Comparison of ENCODE assay signal across 7 mouse cellular contexts in the genomic region with DNA sequence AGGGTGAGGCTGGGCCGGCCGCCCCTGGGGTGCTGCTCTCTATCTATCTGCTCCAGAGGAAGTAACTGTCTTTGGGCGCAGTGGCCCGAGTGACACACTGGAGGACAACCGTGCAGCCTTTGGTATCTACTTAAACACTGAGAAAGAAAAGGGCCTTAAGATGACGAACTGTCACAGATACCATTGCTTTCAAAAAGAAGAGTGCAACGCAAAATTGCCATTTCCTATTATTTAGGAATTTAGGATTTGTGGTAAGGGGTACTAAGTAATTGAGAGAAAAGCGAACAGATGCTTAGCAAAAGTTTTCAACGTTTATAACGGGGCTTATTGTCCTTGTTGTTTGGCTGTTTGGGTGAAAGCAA.
DNase-seq lines count a peak whose midpoint lies in the region; ATAC-seq and TF ChIP-seq lines count a peak whose summit lies in the region.

No protein-coding gene starts in this region.

- H3K27ac ChIP-seq in lung, postnatal 0 days (ENCODE audit: low read length): peak overlapping the region; percentile 91; the same call in 1 of the 2 replicates
- no peak overlapping the region for H3K27ac ChIP-seq in embryonic facial prominence, embryonic 13.5 days
- no peak overlapping the region for H3K27ac ChIP-seq in limb, embryonic 12.5 days

- TF ChIP-seq CTCF in lung, postnatal 0 days (IDR thresholded peaks at IDR 0.05): no peak

- ATAC-seq in lung, postnatal 0 days: no peak
- ATAC-seq in embryonic facial prominence, embryonic 13.5 days (ENCODE audit: insufficient number of reproducible peaks, insufficient read depth, low FRiP score, low TSS enrichment, low read depth): no peak
- ATAC-seq in limb, embryonic 12.5 days (ENCODE audit: insufficient number of reproducible peaks, insufficient read depth, low FRiP score, low TSS enrichment, low read depth): peak; percentile 67
- ATAC-seq in neutrophil, adult 5-6 weeks (ENCODE audit: extremely low read depth, insufficient number of reproducible peaks, low FRiP score, poor library complexity, severe bottlenecking): 0 out of 2 replicates have a peak, but pooled peaks have one; percentile 26

- no peaks in the 10 kb centered on the region for H3K4me1 ChIP-seq in lung, postnatal 0 days (ENCODE audit: insufficient read depth, low read depth, low read length)
- peaks cover 19% of the 10 kb centered on the region for H3K4me1 ChIP-seq in embryonic facial prominence, embryonic 13.5 days
- peaks cover 13% of the 10 kb centered on the region; the same call in 1 of the 2 replicates for H3K4me1 ChIP-seq in limb, embryonic 12.5 days (replicated peaks)

- H3K9me3 ChIP-seq in lung, postnatal 0 days (ENCODE audit: low read length): no peaks in the 10 kb centered on the region
- no peaks in the 10 kb centered on the region for H3K9me3 ChIP-seq in embryonic facial prominence, embryonic 13.5 days
- H3K9me3 ChIP-seq in limb, embryonic 12.5 days: no peaks in the 10 kb centered on the region

- no peaks in the 10 kb centered on the region for H3K27me3 ChIP-seq in lung, postnatal 0 days (replicated peaks; ENCODE audit: insufficient read depth, low read length)
- peaks cover 57% of the 10 kb centered on the region for H3K27me3 ChIP-seq in embryonic facial prominence, embryonic 13.5 days
- peaks cover 24% of the 10 kb centered on the region; the same call in 1 of the 2 replicates for H3K27me3 ChIP-seq in limb, embryonic 12.5 days

- DNase-seq in lung, postnatal 0 days (ENCODE audit: low spot score): no peak
- DNase-seq in lung, adult 18-20 months: no peak
- no peak for DNase-seq in left cerebral cortex, postnatal 14 days (ENCODE audit: low spot score in 2 of 2)
- DNase-seq in kidney, adult 9 months: no peak

- H3K9ac ChIP-seq in lung, postnatal 0 days (replicated peaks; ENCODE audit: low read depth): peak overlapping the region; percentile 86
- H3K9ac ChIP-seq in embryonic facial prominence, embryonic 13.5 days: peak overlapping the region; percentile 81
- peak overlapping the region; percentile 48; the same call in 1 of the 2 replicates for H3K9ac ChIP-seq in limb, embryonic 12.5 days (replicated peaks)

- peak overlapping the region; percentile 97 for H3K4me2 ChIP-seq in lung, postnatal 0 days (replicated peaks; ENCODE audit: low read depth, low read length)
- peak overlapping the region; percentile 95 for H3K4me2 ChIP-seq in embryonic facial prominence, embryonic 13.5 days
- peak overlapping the region; percentile 94 for H3K4me2 ChIP-seq in limb, embryonic 12.5 days

- no peak for TF ChIP-seq EP300 in lung, postnatal 0 days (IDR thresholded peaks at IDR 0.05)

- WGBS in lung, postnatal 0 days: 16% methylated on average over 10 of the region's 10 CpGs
- 8% methylated on average over 10 of the region's 10 CpGs for WGBS in embryonic facial prominence, embryonic 13.5 days
- 9% methylated on average over 10 of the region's 10 CpGs for WGBS in limb, embryonic 12.5 days

- peak overlapping the region; percentile 79 for H3K4me3 ChIP-seq in lung, postnatal 0 days (ENCODE audit: low read depth, low read length)
- peak overlapping the region; percentile 82 for H3K4me3 ChIP-seq in embryonic facial prominence, embryonic 13.5 days
- peak overlapping the region; percentile 77 for H3K4me3 ChIP-seq in limb, embryonic 12.5 days (replicated peaks)

- no peaks in the 10 kb centered on the region for H3K36me3 ChIP-seq in lung, postnatal 0 days (ENCODE audit: insufficient read depth, low read length)
- no peaks in the 10 kb centered on the region for H3K36me3 ChIP-seq in embryonic facial prominence, embryonic 13.5 days
- H3K36me3 ChIP-seq in limb, embryonic 12.5 days: no peaks in the 10 kb centered on the region

- intact Hi-C loops in left cerebral cortex, postnatal 14 days (cut with DNase I): loop anchor here (5.0 kb wide), 1 partner anchor 151 kb away; no protein-coding TSS in a partner anchor

Comparison
In these comparisons a context has a peak if more than half of its experiments do, and no peak if none do; other contexts are left out.
1. ATAC-seq: peak in limb, embryonic 12.5 days (single experiment) and neutrophil, adult 5-6 weeks (single experiment); none in lung, postnatal 0 days (single experiment) and embryonic facial prominence, embryonic 13.5 days (single experiment).
2. Peak in every context shown above with its lines, with median percentiles within 50 percentile points of each other: H3K4me2 ChIP-seq, H3K4me3 ChIP-seq and H3K9ac ChIP-seq.